Mouse (Mus musculus): ENCODE results near the gene Mnt.

- TF ChIP-seq CTCF (IDR thresholded peaks at IDR 0.05; ENCODE audit: low read depth, low read length) (peak; percentile 62), POLR2A (IDR thresholded peaks at IDR 0.05; ENCODE audit: insufficient read depth, low read length) (no peak), EP300 (IDR thresholded peaks at IDR 0.05; ENCODE audit: insufficient read depth, low read depth, low read length) (no peak)
Measured at GRCm38 (mm10) chr11:74863471-74863870, 32.8 kb downstream of the Mnt start.
